Mouse (Mus musculus) bone marrow macrophage, adult 2 months (primary cell): Measurements from ENCODE around the gene Rab4a. TPM values are rescaled to one million over a fixed set of nuclear protein-coding genes. Genes with fewer than 3 reads are reported as not detected.

Source experiments
- H3K27ac ChIP-seq: 2 replicates; pipeline ENCODE4 v1.5.1; 2012; ENCODE audit warnings: low read depth, low read length; ENCODE audit not compliant: insufficient read depth
- H3K4me1 ChIP-seq: 2 replicates; pipeline ENCODE4 v1.6.1; 2012; ENCODE audit warnings: low read length; ENCODE audit not compliant: control insufficient read depth, insufficient read depth
- H3K4me3 ChIP-seq: 2 replicates; pipeline ENCODE4 v1.5.1; 2012; ENCODE audit warnings: mild to moderate bottlenecking, low read length, moderate library complexity; ENCODE audit not compliant: insufficient read depth
- CTCF ChIP-seq: IDR thresholded peaks from 2 replicates; pipeline ENCODE4 v1.5.1; 2012; ENCODE audit warnings: low read depth, mild to moderate bottlenecking, low read length, moderate library complexity
- POLR2A ChIP-seq: IDR thresholded peaks from 2 replicates; pipeline ENCODE4 v1.6.1; 2012; ENCODE audit warnings: mild to moderate bottlenecking, low read depth, low read length, borderline replicate concordance
- polyA plus RNA-seq: library from polyadenylated mRNA; stranded (reverse); fragments of >200 nt; gene quantifications from 2 replicates; pipeline ENCODE4 v1.2.4, GENCODE M21; 2012; ENCODE audit not compliant: missing spikeins, insufficient read depth, insufficient read length

Gene Rab4a
- polyA plus RNA-seq, 1 experiment, result 1.2 TPM

DNA sequence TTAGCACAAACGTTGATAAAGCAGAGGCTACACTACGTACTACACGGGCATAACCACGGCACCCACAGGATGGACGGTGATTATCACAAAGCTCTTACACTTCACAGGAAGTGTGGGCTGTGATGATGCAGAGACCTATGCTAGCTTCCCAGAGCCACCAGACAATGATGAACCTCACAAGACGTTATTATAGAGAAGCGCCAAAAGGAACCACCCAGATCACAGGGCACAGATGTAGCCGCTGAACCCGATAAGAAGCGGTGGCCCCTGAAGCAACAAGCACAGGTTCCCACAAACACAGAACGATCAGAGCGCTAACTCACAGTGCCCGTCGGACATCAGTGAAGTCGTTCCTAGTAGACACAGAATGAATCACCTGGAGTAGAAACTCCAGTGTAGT lies 7.9 kb upstream of the Rab4a start:
- Histone ChIP-seq H3K27ac (no peak overlapping the region), H3K4me1 (peaks cover 4% of the 10 kb centered on the region), H3K4me3 (no peak overlapping the region)
- no peak for TF ChIP-seq POLR2A
- no peak for TF ChIP-seq CTCF

- H3K4me1 ChIP-seq, result peaks cover 15% of the 10 kb centered on the region
Observed at GRCm38 (mm10) chr8:123799434-123799833, 6.4 kb upstream of the Rab4a start.

DNA sequence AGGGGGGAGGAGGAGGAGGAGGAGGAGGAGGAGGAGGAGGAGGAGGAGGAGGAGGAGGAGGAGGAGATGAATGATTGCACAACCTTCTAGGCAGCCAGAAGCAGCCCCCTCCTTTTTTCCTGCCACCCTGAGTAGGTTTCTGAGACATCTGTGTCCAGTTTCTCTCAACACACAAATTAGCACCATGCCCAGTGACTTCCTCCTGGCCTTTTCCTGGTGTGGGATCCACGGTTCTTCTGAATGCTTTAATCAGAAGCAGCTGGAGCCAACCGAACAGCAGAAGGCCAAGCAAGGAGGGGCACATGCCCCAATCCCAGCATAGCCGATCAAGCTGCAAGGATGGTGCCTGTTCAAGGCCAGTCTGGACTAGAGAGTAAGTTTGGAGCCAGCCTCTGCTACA lies 5.9 kb upstream of the Rab4a start:
- no peak for TF ChIP-seq CTCF
- no peak for TF ChIP-seq POLR2A
- Histone ChIP-seq H3K27ac (no peak overlapping the region), H3K4me1 (peaks cover 16% of the 10 kb centered on the region), H3K4me3 (no peak overlapping the region)

More at GRCm38 (mm10) chr8:123799434-123799833, 6.4 kb upstream of the Rab4a start:
- Histone ChIP-seq H3K4me3 (no peak overlapping the region), H3K27ac (no peak overlapping the region)
- TF ChIP-seq POLR2A (no peak), CTCF (no peak)

DNA sequence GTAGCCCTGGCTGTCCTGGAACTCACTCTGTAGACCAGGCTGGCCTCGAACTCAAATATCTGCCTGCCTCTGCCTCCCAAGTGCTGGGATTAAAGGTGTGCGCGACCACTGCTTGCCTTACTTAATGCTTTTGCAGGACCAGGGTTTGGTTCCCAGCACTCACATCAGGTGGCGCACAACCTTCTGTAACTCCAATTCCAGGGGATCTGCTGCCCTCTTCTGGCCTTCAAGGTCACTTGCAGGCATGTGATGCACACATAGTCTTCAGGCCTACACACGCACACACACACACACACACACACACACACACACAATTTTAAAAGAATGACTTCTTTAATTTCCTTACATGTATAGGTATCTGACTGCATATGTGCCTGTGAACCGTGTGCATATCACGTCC lies 4.9 kb upstream of the Rab4a start:
- Histone ChIP-seq H3K27ac (no peak overlapping the region), H3K4me3 (no peak overlapping the region), H3K4me1 (peaks cover 22% of the 10 kb centered on the region)
- TF ChIP-seq POLR2A, result no peak
- no peak for TF ChIP-seq CTCF

DNA sequence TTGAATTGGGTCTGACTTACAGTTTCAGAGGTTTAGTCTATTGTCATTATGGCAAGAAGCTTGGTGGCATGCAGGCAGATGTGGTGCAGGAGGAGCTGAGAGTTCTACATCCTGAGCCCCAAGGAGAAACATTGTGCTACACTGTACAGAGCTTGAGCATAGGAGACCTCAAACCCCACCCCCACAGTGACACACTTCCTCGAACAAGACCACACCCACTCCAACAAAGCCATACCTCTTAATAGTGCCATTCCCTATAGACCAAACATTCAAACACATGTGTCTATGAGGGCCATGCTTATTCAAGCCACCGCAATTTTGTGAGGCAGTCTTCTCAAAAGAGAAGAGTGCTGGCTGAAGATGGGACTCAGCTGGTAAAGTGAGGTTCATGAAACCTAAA lies 4.2 kb upstream of the Rab4a start:
- H3K4me1 ChIP-seq, result peaks cover 22% of the 10 kb centered on the region

GRCm38 (mm10) chr8:123803639-123804038 lies 2.1 kb upstream of the Rab4a start:
- Histone ChIP-seq H3K4me1 (peaks cover 27% of the 10 kb centered on the region), H3K27ac (0 out of 2 replicates have a peak overlapping the region, but pooled peaks have one; percentile 5), H3K4me3 (no peak overlapping the region)
- TF ChIP-seq CTCF, result no peak
- no peak for TF ChIP-seq POLR2A

More for the DNA sequence above, 4.2 kb upstream of the Rab4a start:
- Histone ChIP-seq H3K4me3 (no peak overlapping the region), H3K27ac (no peak overlapping the region)
- no peak for TF ChIP-seq POLR2A
- no peak for TF ChIP-seq CTCF

- Histone ChIP-seq H3K4me1 (peaks cover 27% of the 10 kb centered on the region), H3K27ac (peak overlapping the region; percentile 2; the same call in 1 of the 2 replicates), H3K4me3 (no peak overlapping the region)
- TF ChIP-seq CTCF, result no peak
- no peak for TF ChIP-seq POLR2A
Observed at GRCm38 (mm10) chr8:123804586-123804985, 1.2 kb upstream of the Rab4a start.

- peaks cover 24% of the 10 kb centered on the region for H3K4me1 ChIP-seq
- TF ChIP-seq POLR2A (no peak), CTCF (no peak)
- H3K27ac ChIP-seq, result peak overlapping the region; percentile 48
- H3K4me3 ChIP-seq, result peak overlapping the region; percentile 72
Observed at GRCm38 (mm10) chr8:123805209-123805717, 522 bp upstream of the Rab4a start.

DNA sequence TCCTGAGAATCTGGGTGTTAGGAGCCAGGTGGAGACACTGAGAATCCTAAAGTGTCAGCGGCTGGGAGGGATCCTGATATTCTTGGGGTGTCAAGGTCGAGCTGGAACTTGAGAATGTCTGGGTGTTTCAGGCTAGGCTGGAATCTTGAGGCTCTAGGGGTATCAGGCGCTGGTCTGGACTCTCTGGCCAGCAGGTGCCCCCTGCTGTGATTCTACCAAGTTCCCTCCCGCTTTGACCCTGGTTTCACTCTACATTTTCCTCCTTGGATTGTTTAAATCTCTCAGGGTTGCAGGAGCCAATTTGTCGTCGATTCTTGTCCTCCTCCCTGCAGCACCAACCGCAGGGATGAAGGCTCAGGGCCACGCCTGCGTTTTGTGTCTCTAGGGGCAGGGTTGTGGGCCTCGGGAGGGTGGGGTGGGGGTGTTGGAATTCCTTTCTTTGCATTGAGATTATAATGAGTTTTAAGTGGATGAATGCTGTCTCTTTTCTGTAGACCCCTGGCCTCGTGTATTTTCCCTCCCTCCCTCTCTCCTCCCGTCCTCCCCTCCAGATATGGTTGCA lies 670 bp downstream of the Rab4a start:
- peaks cover 24% of the 10 kb centered on the region for H3K4me1 ChIP-seq
- TF ChIP-seq CTCF (no peak), POLR2A (no peak)
- H3K4me3 ChIP-seq, result peak overlapping the region; percentile 72
- H3K27ac ChIP-seq, result no peak overlapping the region

DNA sequence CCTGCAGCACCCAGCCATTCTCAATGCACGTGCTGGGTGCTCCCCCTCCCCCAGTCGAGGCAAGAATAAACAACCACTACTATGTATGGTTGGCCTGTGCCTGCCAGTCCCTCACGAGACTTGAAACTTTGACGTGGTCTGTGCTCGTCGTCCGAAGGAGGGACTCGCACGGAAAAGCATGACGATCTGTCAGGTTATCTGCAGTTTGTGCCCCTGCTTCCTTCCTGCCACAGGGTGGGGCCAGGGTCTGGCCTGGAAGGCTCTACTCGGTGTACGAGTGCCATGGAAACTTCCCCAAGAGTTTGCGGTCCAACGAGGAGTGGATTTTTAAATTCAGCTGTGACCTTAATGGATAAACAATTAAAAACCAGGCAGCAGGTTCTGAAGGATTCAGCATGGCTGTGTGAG lies 1.2 kb downstream of the Rab4a start:
- Histone ChIP-seq H3K4me1 (peaks cover 24% of the 10 kb centered on the region), H3K27ac (no peak overlapping the region), H3K4me3 (0 out of 2 replicates have a peak overlapping the region, but pooled peaks have one; percentile 6)
- TF ChIP-seq CTCF, result no peak
- no peak for TF ChIP-seq POLR2A
